Mouse (Mus musculus) liver, adult 2 months (tissue): ENCODE data around the gene Actn1. TPM values are rescaled to one million over a fixed set of nuclear protein-coding genes. Genes with fewer than 3 reads are reported as not detected.

Experiments used
- DNase-seq: peaks from one replicate; pipeline ENCODE4 v3.0.0-alpha.2; 2011; ENCODE audit warnings: low read depth, low spot score; ENCODE audit errors: extremely low read depth
- H3K27ac ChIP-seq: fragments of 200-500 bp; replicated peaks from 2 replicates; pipeline ENCODE4 v1.5.1; 2012; ENCODE audit warnings: low read depth, mild to moderate bottlenecking, control low read depth, inconsistent platforms, low read length; ENCODE audit not compliant: insufficient read depth
- H3K27me3 ChIP-seq: fragments of 200-500 bp; 2 replicates; pipeline ENCODE4 v1.6.1; 2012; ENCODE audit warnings: mild to moderate bottlenecking, moderate library complexity, low read length, inconsistent platforms; ENCODE audit not compliant: control insufficient read depth, insufficient read depth
- H3K36me3 ChIP-seq: fragments of 200-500 bp; 2 replicates; pipeline ENCODE4 v1.6.1; 2012; ENCODE audit warnings: low read length, inconsistent platforms; ENCODE audit not compliant: control insufficient read depth, insufficient read depth
- H3K4me1 ChIP-seq: fragments of 200-500 bp; 2 replicates; pipeline ENCODE4 v1.6.1; 2011; ENCODE audit warnings: low read length; ENCODE audit not compliant: control insufficient read depth, insufficient read depth
- H3K4me3 ChIP-seq: fragments of 200-500 bp; 2 replicates; pipeline ENCODE4 v1.5.1; 2011; ENCODE audit warnings: low read depth, mild to moderate bottlenecking, control low read depth, low read length, moderate library complexity; ENCODE audit not compliant: insufficient read depth
- H3K79me2 ChIP-seq: fragments of 200-500 bp; 2 replicates; pipeline ENCODE4 v1.6.1; 2012; ENCODE audit warnings: inconsistent platforms, mild to moderate bottlenecking, low read length, moderate library complexity; ENCODE audit not compliant: control insufficient read depth, insufficient read depth
- H3K9ac ChIP-seq: fragments of 200-500 bp; 2 replicates; pipeline ENCODE4 v1.6.1; 2012; ENCODE audit warnings: low read depth, mild to moderate bottlenecking, control low read depth, inconsistent platforms, low read length
- CTCF ChIP-seq: fragments of 200-500 bp; IDR thresholded peaks from 2 replicates; pipeline ENCODE4 v1.5.1; 2011; ENCODE audit warnings: low read depth, low read length, control low read depth
- POLR2A ChIP-seq: fragments of 200-500 bp; IDR thresholded peaks from 2 replicates; pipeline ENCODE4 v1.6.1; 2011; ENCODE audit warnings: low read length, control low read depth; ENCODE audit not compliant: insufficient read depth; ENCODE audit errors: extremely low read depth
- WGBS: fragments of 180-500 bp; shearing (Covaris S2); methylation state at CpG from one replicate; pipeline ENCODE4 v1.1.7; 2018; 5-methylcytosine and 5-hydroxymethylcytosine counted together
- polyA plus RNA-seq: library from polyadenylated mRNA; depleted of rRNA; stranded (reverse); fragments of >200 nt; gene quantifications from 2 replicates; pipeline ENCODE4 v1.2.3, GENCODE M21; 2012
- total RNA-seq: library from RNA; depleted of rRNA; stranded (reverse); fragments of >200 nt; gene quantifications from 2 replicates; pipeline ENCODE4 v1.2.3, GENCODE M21; 2014

The Actn1 gene
- total and polyA plus RNA-seq, 2 experiments, result 15.4 to 17.6 TPM

DNA sequence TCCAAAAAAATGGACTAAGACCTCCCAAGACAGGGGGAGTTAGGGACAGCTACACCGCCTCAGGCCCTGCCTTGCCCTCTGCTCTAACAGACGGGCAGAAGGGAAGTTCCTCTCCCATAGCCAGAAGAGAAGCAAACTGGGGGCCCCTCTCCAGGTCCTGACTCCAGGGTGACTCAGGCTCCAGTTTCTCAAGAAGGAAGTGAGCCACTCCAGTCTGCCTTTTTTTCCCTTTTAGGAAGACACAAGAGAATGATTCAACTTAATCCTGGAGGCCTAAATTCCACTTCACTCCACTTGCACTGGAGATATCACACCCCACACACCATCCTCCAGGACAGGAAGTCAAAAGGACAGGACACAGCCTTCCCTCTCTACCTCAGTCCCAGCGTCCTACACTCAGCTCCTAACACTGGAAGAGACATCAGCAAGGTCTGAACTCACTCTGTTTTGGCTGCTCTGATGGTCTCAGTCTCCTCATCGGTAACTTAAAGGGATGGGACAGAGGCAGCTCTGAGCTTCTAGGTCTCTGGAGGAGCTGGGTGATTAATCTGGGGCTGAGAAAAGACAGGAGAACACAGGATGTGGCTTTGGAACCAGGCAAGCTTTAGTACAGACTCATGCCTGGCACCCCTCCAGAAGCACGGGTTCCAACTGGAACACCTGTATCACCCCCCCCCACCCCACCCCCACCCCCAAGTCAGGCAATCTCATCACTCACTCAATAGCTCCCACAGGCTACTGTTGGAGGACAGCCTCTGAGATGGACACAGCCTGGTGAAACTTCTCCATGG is 31.0 kb downstream of the Actn1 start:
- 43% methylated on average over 5 of the region's 5 CpGs for WGBS
- no peak overlapping the region for H3K4me3 ChIP-seq
- TF ChIP-seq POLR2A (no peak), CTCF (no peak)
- H3K36me3 ChIP-seq, result no peaks in the 10 kb centered on the region
- DNase-seq, result no peak
- H3K27ac ChIP-seq, result peak overlapping the region; percentile 86
- peaks cover 39% of the 10 kb centered on the region for H3K79me2 ChIP-seq
- no peaks in the 10 kb centered on the region for H3K27me3 ChIP-seq
- no peak overlapping the region for H3K9ac ChIP-seq
- peaks cover 23% of the 10 kb centered on the region for H3K4me1 ChIP-seq

DNA sequence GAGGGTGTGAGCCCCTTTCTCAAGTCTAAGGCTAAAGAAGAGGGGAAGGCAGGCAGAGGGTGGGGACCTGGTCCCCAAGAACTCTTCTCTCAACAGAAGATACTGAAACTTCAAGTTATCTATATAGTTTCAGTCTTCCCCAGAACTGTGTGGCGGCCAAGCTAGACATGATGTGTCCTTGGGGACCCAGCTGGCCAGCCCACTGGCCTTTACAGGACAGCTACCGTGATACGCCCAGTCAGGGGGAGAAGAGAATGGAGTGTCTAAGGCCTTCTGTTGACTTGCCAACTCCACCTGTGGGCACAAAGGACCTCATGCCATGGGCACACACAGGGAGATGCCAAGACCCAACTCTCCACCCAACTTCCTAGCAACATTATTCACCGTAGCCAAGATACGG is 31.8 kb downstream of the Actn1 start:
- peaks cover 46% of the 10 kb centered on the region for H3K79me2 ChIP-seq
- no peak for TF ChIP-seq POLR2A
- no peak for TF ChIP-seq CTCF
- 93% methylated on average over 5 of the region's 5 CpGs for WGBS
- H3K9ac ChIP-seq, result no peak overlapping the region
- H3K36me3 ChIP-seq, result no peaks in the 10 kb centered on the region
- H3K4me3 ChIP-seq, result no peak overlapping the region
- no peak overlapping the region for H3K27ac ChIP-seq
- no peak for DNase-seq
- peaks cover 23% of the 10 kb centered on the region for H3K4me1 ChIP-seq
- H3K27me3 ChIP-seq, result no peaks in the 10 kb centered on the region

DNA sequence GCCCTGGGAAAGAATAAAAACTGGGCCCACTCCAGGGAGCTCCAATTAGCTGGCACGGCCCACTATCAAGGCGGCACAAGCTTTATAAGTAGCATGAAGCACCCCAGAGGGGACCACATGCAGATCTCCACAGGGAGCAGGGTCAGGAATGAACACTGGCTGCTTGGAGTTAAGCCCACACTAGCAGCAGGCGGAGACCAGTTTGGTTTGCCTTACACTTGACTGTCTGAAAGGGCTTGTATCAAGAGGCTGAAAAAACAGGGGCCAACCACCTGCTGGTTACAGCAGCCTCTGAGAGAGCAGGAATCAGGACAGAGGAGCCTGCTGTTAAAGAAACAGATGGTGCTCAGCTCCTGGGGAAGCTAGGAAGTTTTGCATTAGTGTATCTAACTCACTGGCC is 32.3 kb downstream of the Actn1 start:
- no peak for TF ChIP-seq CTCF

DNA sequence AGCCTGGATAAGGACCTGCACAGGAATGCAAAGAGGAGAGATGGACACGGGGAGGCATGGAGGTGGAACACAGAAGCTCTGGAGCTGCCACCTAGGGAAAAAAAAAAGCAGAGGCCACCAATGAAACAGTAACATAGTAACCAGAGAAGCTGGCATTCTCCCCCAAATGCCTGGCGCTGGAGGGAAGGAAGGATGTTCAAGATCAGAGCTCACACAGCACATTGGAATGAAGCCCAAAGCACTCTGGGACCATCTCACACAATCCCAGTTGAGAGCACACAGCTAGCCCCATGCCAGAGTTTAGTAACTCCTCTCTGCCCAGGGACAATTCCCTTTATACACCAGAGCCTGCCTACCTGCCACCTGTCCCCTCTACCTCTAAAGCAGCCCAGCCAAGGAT is 34.1 kb downstream of the Actn1 start:
- no peaks in the 10 kb centered on the region for H3K27me3 ChIP-seq
- no peak overlapping the region for H3K4me3 ChIP-seq
- H3K36me3 ChIP-seq, result no peaks in the 10 kb centered on the region
- H3K79me2 ChIP-seq, result peaks cover 56% of the 10 kb centered on the region
- no peak for DNase-seq
- H3K4me1 ChIP-seq, result peaks cover 14% of the 10 kb centered on the region
- TF ChIP-seq CTCF, result no peak
- TF ChIP-seq POLR2A, result no peak
- WGBS, result 52% methylated on average over 2 of the region's 2 CpGs
- no peak overlapping the region for H3K9ac ChIP-seq
- H3K27ac ChIP-seq, result no peak overlapping the region

More for the DNA sequence above, 32.3 kb downstream of the Actn1 start:
- no peak overlapping the region for H3K9ac ChIP-seq
- peaks cover 26% of the 10 kb centered on the region for H3K4me1 ChIP-seq
- no peak overlapping the region for H3K4me3 ChIP-seq
- 83% methylated on average over 3 of the region's 3 CpGs for WGBS
- no peaks in the 10 kb centered on the region for H3K27me3 ChIP-seq
- peaks cover 51% of the 10 kb centered on the region for H3K79me2 ChIP-seq
- no peak for DNase-seq
- H3K36me3 ChIP-seq, result no peaks in the 10 kb centered on the region
- H3K27ac ChIP-seq, result no peak overlapping the region

DNA sequence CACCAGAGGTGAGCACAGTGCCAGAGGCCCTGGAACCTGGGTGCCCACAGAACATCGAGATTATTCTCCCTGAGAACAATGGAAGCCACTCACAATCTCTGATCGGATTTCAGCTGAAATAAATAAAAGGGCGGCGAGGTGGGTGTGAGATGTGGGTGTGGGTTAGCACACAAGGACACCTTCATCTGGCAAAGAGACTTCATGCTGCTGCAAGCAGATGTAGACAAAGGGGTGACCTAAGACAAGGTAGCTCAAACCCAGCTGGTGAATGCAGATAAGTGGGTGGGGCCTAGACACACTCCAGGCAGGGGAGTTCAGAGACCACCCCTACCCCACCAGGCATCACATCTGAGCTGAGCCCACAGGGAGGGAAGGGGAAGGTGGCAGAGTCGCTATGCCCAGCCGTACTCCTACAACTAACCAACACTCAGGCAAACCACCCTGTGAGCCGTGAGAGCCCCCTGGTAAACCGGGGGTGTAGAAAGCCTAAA is 35.9 kb downstream of the Actn1 start:
- WGBS, result 84% methylated on average over 8 of the region's 8 CpGs
- Histone ChIP-seq H3K4me3 (no peak overlapping the region), H3K27me3 (no peaks in the 10 kb centered on the region), H3K79me2 (peaks cover 59% of the 10 kb centered on the region), H3K4me1 (peaks cover 13% of the 10 kb centered on the region), H3K27ac (no peak overlapping the region), H3K36me3 (no peaks in the 10 kb centered on the region), H3K9ac (no peak overlapping the region)
- DNase-seq, result no peak
- TF ChIP-seq POLR2A (no peak), CTCF (no peak)

DNA sequence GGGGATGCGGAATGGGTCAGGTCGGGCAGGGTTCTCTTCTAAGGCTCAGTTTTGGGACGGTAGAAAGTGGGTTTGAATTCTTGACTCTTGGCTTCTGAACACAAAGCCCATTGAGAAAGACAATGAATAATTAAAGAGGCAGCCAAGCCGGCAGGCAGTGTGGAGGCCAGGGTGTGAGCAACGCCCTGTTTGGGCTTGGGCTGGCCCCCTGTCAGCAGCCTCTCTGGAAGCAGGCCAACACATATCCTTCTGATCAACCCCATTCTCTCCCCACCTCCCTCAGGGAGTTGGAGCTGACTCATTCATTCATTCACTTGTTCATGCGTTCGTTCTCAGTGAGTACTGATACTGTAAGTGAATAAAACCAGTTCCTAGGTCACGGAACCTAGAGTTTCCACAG is 36.7 kb downstream of the Actn1 start:
- peaks cover 16% of the 10 kb centered on the region for H3K4me1 ChIP-seq
- TF ChIP-seq CTCF (no peak), POLR2A (no peak)

More for the DNA sequence above, 36.7 kb downstream of the Actn1 start:
- H3K27me3 ChIP-seq, result no peaks in the 10 kb centered on the region
- WGBS, result 77% methylated on average over 8 of the region's 8 CpGs
- peaks cover 59% of the 10 kb centered on the region for H3K79me2 ChIP-seq
- DNase-seq, result no peak
- no peaks in the 10 kb centered on the region for H3K36me3 ChIP-seq
- H3K4me3 ChIP-seq, result no peak overlapping the region
- H3K27ac ChIP-seq, result no peak overlapping the region
- H3K9ac ChIP-seq, result no peak overlapping the region
